In the genomic region with DNA sequence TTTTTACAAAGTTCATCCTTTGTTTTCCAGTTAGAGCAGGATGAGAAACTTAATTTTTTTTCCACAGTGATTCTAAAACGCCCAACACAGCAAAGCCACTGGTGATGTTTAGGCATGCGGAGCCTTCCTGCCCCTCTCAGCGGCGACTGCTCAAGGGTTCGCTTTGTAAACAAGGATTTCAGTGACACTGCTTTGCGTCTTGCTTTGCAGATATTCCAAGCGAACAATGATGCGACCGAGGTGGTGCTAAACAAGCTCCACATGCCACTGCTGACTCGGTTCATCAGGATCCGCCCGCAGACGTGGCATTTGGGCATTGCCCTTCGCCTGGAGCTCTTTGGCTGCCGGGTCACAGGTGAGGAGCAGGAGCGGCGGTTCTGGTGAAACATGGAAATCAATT, we compare ENCODE assay signal across 13 mouse cellular contexts.
"Had no signal": no experiment of that assay in that cellular context is flagged by ENCODE, and none has a peak within 500 bp of the region (broad histone marks: within the 10 kb centered on the region; RNA-seq: fewer than 3 reads in every experiment).

No protein-coding gene starts in this region.

- DNase-seq: kidney, adult 9 months; kidney, postnatal 36 days; layer of hippocampus, adult 9-11 months; layer of hippocampus, postnatal 36 days; midbrain, embryonic 14.5 days; thymus, postnatal 4 days had no signal

- H3K27ac ChIP-seq: kidney, postnatal 0 days; limb, embryonic 15.5 days; liver, embryonic 14.5 days; midbrain, embryonic 10.5 days; neural tube, embryonic 15.5 days; stomach, postnatal 0 days had no signal

- H3K9me3 ChIP-seq: limb, embryonic 15.5 days; midbrain, embryonic 10.5 days; neural tube, embryonic 15.5 days had no signal

- H3K27me3 ChIP-seq: limb, embryonic 15.5 days; neural tube, embryonic 15.5 days had no signal

- H3K4me3 ChIP-seq: limb, embryonic 15.5 days; midbrain, embryonic 10.5 days; myocyte; neural tube, embryonic 15.5 days had no signal

- H3K4me2 ChIP-seq: limb, embryonic 15.5 days; neural tube, embryonic 15.5 days had no signal

- H3K4me1 ChIP-seq: neural tube, embryonic 15.5 days had no signal

- H3K9ac ChIP-seq: limb, embryonic 15.5 days; liver, embryonic 14.5 days; neural tube, embryonic 15.5 days had no signal
